8 mouse cellular contexts compared by ENCODE assay signal in the genomic region with DNA sequence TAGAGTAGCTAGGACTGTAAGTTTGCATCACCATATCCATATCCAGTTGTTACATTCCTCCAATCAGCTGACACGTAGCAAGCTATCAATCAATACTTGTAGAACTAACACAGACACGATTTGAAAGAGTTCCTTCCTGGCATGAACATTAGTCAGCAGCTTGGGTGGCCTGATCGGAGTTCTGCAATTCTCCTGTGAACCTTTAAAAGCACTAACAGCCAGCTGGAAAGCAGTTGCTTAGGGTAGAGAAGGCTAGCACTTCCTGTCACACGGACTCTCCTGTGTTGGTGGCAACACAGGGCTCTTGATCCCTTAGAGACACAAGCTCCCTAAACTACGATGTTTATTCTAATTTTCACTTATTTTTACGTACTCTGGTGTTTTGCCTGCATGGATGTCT. TPM values are rescaled to one million over a fixed set of nuclear protein-coding genes. Genes with fewer than 3 reads are reported as not detected.
DNase-seq lines count a peak whose midpoint lies in the region; ATAC-seq lines count a peak whose summit lies in the region.

No protein-coding gene starts in this region.

- H3K4me3 ChIP-seq in hindbrain, embryonic 15.5 days: no peak overlapping the region
- no peak overlapping the region for H3K4me3 ChIP-seq in hindbrain, embryonic 12.5 days
- peak overlapping the region; percentile 52 for H3K4me3 ChIP-seq in intestine, embryonic 16.5 days (ENCODE audit: low read length)
- no peak overlapping the region for H3K4me3 ChIP-seq in forebrain, embryonic 11.5 days (ENCODE audit: low read depth, low read length)

- intact Hi-C loops in left cerebral cortex, postnatal 36 days (cut with DNase I): no loop called here

- DNase-seq in T-cell, adult 2 months (ENCODE audit: low spot score): peak; percentile 53
- DNase-seq in monocyte, adult 2 months (ENCODE audit: low read depth in 1 of 2, low spot score in 2 of 2): peak; percentile 8 to 18
- DNase-seq in forebrain, embryonic 11.5 days (ENCODE audit: low spot score): no peak
- DNase-seq in left cerebral cortex, postnatal 36 days (ENCODE audit: low spot score in 2 of 2): no peak
- no peak for DNase-seq in frontal cortex, postnatal 25 days (ENCODE audit: low spot score in 2 of 2)

- no peaks in the 10 kb centered on the region for H3K4me1 ChIP-seq in hindbrain, embryonic 15.5 days (replicated peaks)
- no peaks in the 10 kb centered on the region for H3K4me1 ChIP-seq in hindbrain, embryonic 12.5 days
- no peaks in the 10 kb centered on the region for H3K4me1 ChIP-seq in intestine, embryonic 16.5 days (ENCODE audit: control insufficient read depth, insufficient read depth, low read length)
- no peaks in the 10 kb centered on the region for H3K4me1 ChIP-seq in forebrain, embryonic 11.5 days (replicated peaks; ENCODE audit: control insufficient read depth, insufficient read depth, low read length)

- ATAC-seq in hindbrain, embryonic 15.5 days (ENCODE audit: low FRiP score, low read depth): no peak
- no peak for ATAC-seq in hindbrain, embryonic 12.5 days (ENCODE audit: low FRiP score)
- ATAC-seq in intestine, embryonic 16.5 days: peak; percentile 69
- no peak for ATAC-seq in forebrain, embryonic 11.5 days (replicated peaks; ENCODE audit: low FRiP score)

- H3K4me2 ChIP-seq in hindbrain, embryonic 15.5 days: peak overlapping the region; percentile 38; the same call in 1 of the 2 replicates
- H3K4me2 ChIP-seq in hindbrain, embryonic 12.5 days (replicated peaks): no peak overlapping the region
- H3K4me2 ChIP-seq in intestine, embryonic 16.5 days (ENCODE audit: low read depth, low read length): peak overlapping the region; percentile 66
- no peak overlapping the region for H3K4me2 ChIP-seq in forebrain, embryonic 11.5 days (ENCODE audit: low read depth, low read length, severe bottlenecking)

- H3K27me3 ChIP-seq in hindbrain, embryonic 15.5 days: no peaks in the 10 kb centered on the region
- H3K27me3 ChIP-seq in hindbrain, embryonic 12.5 days: no peaks in the 10 kb centered on the region
- H3K27me3 ChIP-seq in intestine, embryonic 16.5 days (replicated peaks; ENCODE audit: control insufficient read depth, insufficient read depth, low read length): no peaks in the 10 kb centered on the region
- H3K27me3 ChIP-seq in forebrain, embryonic 11.5 days (ENCODE audit: control insufficient read depth, insufficient read depth, low read length): no peaks in the 10 kb centered on the region

- no peak overlapping the region for H3K9ac ChIP-seq in hindbrain, embryonic 15.5 days
- H3K9ac ChIP-seq in hindbrain, embryonic 12.5 days: no peak overlapping the region
- peak overlapping the region; percentile 65 for H3K9ac ChIP-seq in intestine, embryonic 16.5 days (ENCODE audit: low read depth, low read length)
- H3K9ac ChIP-seq in forebrain, embryonic 11.5 days (ENCODE audit: low read length): no peak overlapping the region

- H3K36me3 ChIP-seq in hindbrain, embryonic 15.5 days: no peaks in the 10 kb centered on the region
- no peaks in the 10 kb centered on the region for H3K36me3 ChIP-seq in hindbrain, embryonic 12.5 days
- no peaks in the 10 kb centered on the region for H3K36me3 ChIP-seq in intestine, embryonic 16.5 days (ENCODE audit: control insufficient read depth, insufficient read depth, low read length)
- H3K36me3 ChIP-seq in forebrain, embryonic 11.5 days (ENCODE audit: control insufficient read depth, insufficient read depth, low read length): no peaks in the 10 kb centered on the region

- 63% methylated on average over 6 of the region's 6 CpGs for WGBS in hindbrain, embryonic 15.5 days
- WGBS in hindbrain, embryonic 12.5 days: 69% methylated on average over 6 of the region's 6 CpGs
- WGBS in intestine, embryonic 16.5 days: 37% methylated on average over 6 of the region's 6 CpGs
- WGBS in forebrain, embryonic 11.5 days: 76% methylated on average over 6 of the region's 6 CpGs

- H3K9me3 ChIP-seq in hindbrain, embryonic 15.5 days: no peaks in the 10 kb centered on the region
- no peaks in the 10 kb centered on the region for H3K9me3 ChIP-seq in hindbrain, embryonic 12.5 days (replicated peaks)
- no peaks in the 10 kb centered on the region for H3K9me3 ChIP-seq in intestine, embryonic 16.5 days (ENCODE audit: control insufficient read depth, low read length)
- H3K9me3 ChIP-seq in forebrain, embryonic 11.5 days (ENCODE audit: control insufficient read depth, low read length): no peaks in the 10 kb centered on the region

- H3K27ac ChIP-seq in hindbrain, embryonic 15.5 days (replicated peaks): no peak overlapping the region
- H3K27ac ChIP-seq in hindbrain, embryonic 12.5 days: no peak overlapping the region
- H3K27ac ChIP-seq in intestine, embryonic 16.5 days (ENCODE audit: low read length): peak overlapping the region; percentile 64
- no peak overlapping the region for H3K27ac ChIP-seq in forebrain, embryonic 11.5 days (ENCODE audit: low read depth, low read length)

RNA-seq across cellular contexts. Expression of a gene that starts 1.0 kb away (rescaled TPM):
- 1.7 and 1.9 TPM in 2 replicates for polyA plus RNA-seq in hindbrain, embryonic 15.5 days (2015; fragmentation: Nextera tagmentation; extraction: Ambion mirVana)
- polyA plus RNA-seq in hindbrain, embryonic 12.5 days (2016; fragmentation: Nextera tagmentation; extraction: Ambion mirVana): 2.1 and 2.4 TPM in 2 replicates
- polyA plus RNA-seq in intestine, embryonic 16.5 days (2015; fragmentation: Nextera tagmentation; extraction: Ambion mirVana): 4.6 and 5.2 TPM in 2 replicates
- 0.55 and 0.96 TPM in 2 replicates for polyA plus RNA-seq in forebrain, embryonic 11.5 days (2014; fragmentation: Nextera tagmentation; extraction: Ambion mirVana)
- 1 to 10 TPM; 1.8 to 2.4 TPM for total RNA-seq in left cerebral cortex, postnatal 36 days (2021)

RNA-seq across cellular contexts. Expression of a gene that starts 12.9 kb away (rescaled TPM):
- 102 and 106 TPM in 2 replicates for polyA plus RNA-seq in hindbrain, embryonic 15.5 days (2015; fragmentation: Nextera tagmentation; extraction: Ambion mirVana)
- polyA plus RNA-seq in hindbrain, embryonic 12.5 days (2016; fragmentation: Nextera tagmentation; extraction: Ambion mirVana): 119 and 123 TPM in 2 replicates
- 36.1 and 44.2 TPM in 2 replicates for polyA plus RNA-seq in intestine, embryonic 16.5 days (2015; fragmentation: Nextera tagmentation; extraction: Ambion mirVana)
- 102 and 119 TPM in 2 replicates for polyA plus RNA-seq in forebrain, embryonic 11.5 days (2014; fragmentation: Nextera tagmentation; extraction: Ambion mirVana)
- 100 to 1,000 TPM; 113 to 118 TPM for total RNA-seq in left cerebral cortex, postnatal 36 days (2021)

RNA-seq across cellular contexts. Expression of a gene that starts 46.2 kb away (rescaled TPM):
- 7.8 and 9.7 TPM in 2 replicates for polyA plus RNA-seq in hindbrain, embryonic 15.5 days (2015; fragmentation: Nextera tagmentation; extraction: Ambion mirVana)
- polyA plus RNA-seq in hindbrain, embryonic 12.5 days (2016; fragmentation: Nextera tagmentation; extraction: Ambion mirVana): 16.5 and 17.7 TPM in 2 replicates
- 2.0 and 2.6 TPM in 2 replicates for polyA plus RNA-seq in intestine, embryonic 16.5 days (2015; fragmentation: Nextera tagmentation; extraction: Ambion mirVana)
- polyA plus RNA-seq in forebrain, embryonic 11.5 days (2014; fragmentation: Nextera tagmentation; extraction: Ambion mirVana): 19.4 and 28.0 TPM in 2 replicates
- 10 to 100 TPM; 49.2 to 64.5 TPM for total RNA-seq in left cerebral cortex, postnatal 36 days (2021)

Comparison
In these comparisons a context has a peak if more than half of its experiments do, and no peak if none do; other contexts are left out.
1. H3K4me2 ChIP-seq: peak in hindbrain, embryonic 15.5 days (single experiment) and intestine, embryonic 16.5 days (single experiment); none in hindbrain, embryonic 12.5 days (single experiment) and forebrain, embryonic 11.5 days (single experiment).
2. DNase-seq: peak in T-cell, adult 2 months (single experiment) and monocyte, adult 2 months (2 of 2); none in forebrain, embryonic 11.5 days (single experiment), left cerebral cortex, postnatal 36 days (0 of 2) and frontal cortex, postnatal 25 days (0 of 2).